Mouse (Mus musculus) neural tube, embryonic 13.5 days (tissue): ENCODE measurements around the gene Ank2. TPM values are rescaled to one million over a fixed set of nuclear protein-coding genes. Genes with fewer than 3 reads are reported as not detected.

Source experiments
- ATAC-seq: fragments of 200-750 bp; cut with Nextera tagmentation; 2 replicates; pipeline ENCODE4 v1.8.0; 2017; ENCODE audit warnings: low read depth, mild to moderate bottlenecking, moderate TSS enrichment, moderate library complexity
- H3K27ac ChIP-seq: fragments of 300-500 bp; sonication (generic); replicated peaks from 2 replicates; pipeline ENCODE4 v1.5.1; 2015; ENCODE audit warnings: moderate library complexity, mild to moderate bottlenecking, inconsistent platforms
- H3K27me3 ChIP-seq: fragments of 300-500 bp; sonication (generic); 2 replicates; pipeline ENCODE4 v1.6.1; 2015; ENCODE audit warnings: mild to moderate bottlenecking, inconsistent platforms
- H3K36me3 ChIP-seq: fragments of 300-500 bp; sonication (generic); 2 replicates; pipeline ENCODE4 v1.6.1; 2015; ENCODE audit warnings: mild to moderate bottlenecking, inconsistent platforms
- H3K4me1 ChIP-seq: fragments of 300-500 bp; sonication (generic); replicated peaks from 2 replicates; pipeline ENCODE4 v1.6.1; 2015; ENCODE audit warnings: inconsistent platforms
- H3K4me2 ChIP-seq: fragments of 300-500 bp; sonication (generic); 2 replicates; pipeline ENCODE4 v1.6.1; 2015; ENCODE audit warnings: inconsistent platforms, mild to moderate bottlenecking, moderate library complexity
- H3K4me3 ChIP-seq: fragments of 300-500 bp; sonication (generic); 2 replicates; pipeline ENCODE4 v1.5.1; 2015; ENCODE audit warnings: mild to moderate bottlenecking, inconsistent platforms
- H3K9ac ChIP-seq: fragments of 300-500 bp; sonication (generic); 2 replicates; pipeline ENCODE4 v1.6.1; 2015; ENCODE audit warnings: moderate library complexity, mild to moderate bottlenecking, inconsistent platforms
- H3K9me3 ChIP-seq: fragments of 300-500 bp; sonication (generic); 2 replicates; pipeline ENCODE4 v1.6.1; 2016; ENCODE audit warnings: inconsistent platforms
- WGBS: fragments of 180-500 bp; shearing (Covaris S2); methylation state at CpG from one replicate; pipeline ENCODE4 v1.1.7; 2015; 5-methylcytosine and 5-hydroxymethylcytosine counted together
- polyA plus RNA-seq: library from polyadenylated mRNA; unstranded; fragments of >200 nt; fragmentation: Nextera tagmentation; extraction: Ambion mirVana; gene quantifications from 2 replicates; pipeline ENCODE4 v1.2.1, GENCODE M21; 2015

Ank2 gene
- polyA plus RNA-seq, 1 experiment from 2014 or later, result 119 TPM

- Histone ChIP-seq H3K36me3 (no peaks in the 10 kb centered on the region), H3K27me3 (no peaks in the 10 kb centered on the region), H3K9ac (no peak overlapping the region), H3K4me3 (no peak overlapping the region), H3K4me2 (no peak overlapping the region), H3K9me3 (no peaks in the 10 kb centered on the region), H3K27ac (no peak overlapping the region; the same call in 1 of the 2 replicates), H3K4me1 (peaks cover 22% of the 10 kb centered on the region)
- 0 out of 2 replicates have a peak, but pooled peaks have one; percentile 25 for ATAC-seq
- WGBS, result 62% methylated on average over 4 of the region's 4 CpGs
Measured at GRCm38 (mm10) chr3:127367450-127367849, 131.7 kb downstream of the Ank2 start.

- peaks cover 35% of the 10 kb centered on the region for H3K4me1 ChIP-seq
- H3K9ac ChIP-seq, result no peak overlapping the region
- no peaks in the 10 kb centered on the region for H3K27me3 ChIP-seq
- H3K36me3 ChIP-seq, result no peaks in the 10 kb centered on the region
- no peak overlapping the region for H3K4me2 ChIP-seq
- H3K9me3 ChIP-seq, result no peaks in the 10 kb centered on the region
- WGBS, result 81% methylated on average over 15 of the region's 15 CpGs
- no peak for ATAC-seq
- no peak overlapping the region for H3K4me3 ChIP-seq
- peak overlapping the region; percentile 59 for H3K27ac ChIP-seq
Measured at GRCm38 (mm10) chr3:127363512-127363911, 135.6 kb downstream of the Ank2 start.

- no peak overlapping the region for H3K27ac ChIP-seq
- H3K9me3 ChIP-seq, result no peaks in the 10 kb centered on the region
- no peaks in the 10 kb centered on the region for H3K36me3 ChIP-seq
- WGBS, result 79% methylated on average over 9 of the region's 9 CpGs
- H3K9ac ChIP-seq, result no peak overlapping the region
- no peak for ATAC-seq
- peaks cover 34% of the 10 kb centered on the region for H3K4me1 ChIP-seq
- no peaks in the 10 kb centered on the region for H3K27me3 ChIP-seq
- no peak overlapping the region for H3K4me3 ChIP-seq
- no peak overlapping the region for H3K4me2 ChIP-seq
Measured at GRCm38 (mm10) chr3:127362611-127363393, 136.3 kb downstream of the Ank2 start.

- Histone ChIP-seq H3K4me2 (no peak overlapping the region), H3K9me3 (no peaks in the 10 kb centered on the region), H3K4me1 (peaks cover 29% of the 10 kb centered on the region), H3K27me3 (no peaks in the 10 kb centered on the region), H3K27ac (no peak overlapping the region; the same call in 1 of the 2 replicates), H3K4me3 (no peak overlapping the region), H3K36me3 (no peaks in the 10 kb centered on the region), H3K9ac (no peak overlapping the region)
- ATAC-seq, result no peak
- WGBS, result 54% methylated on average over 8 of the region's 8 CpGs
Measured at GRCm38 (mm10) chr3:127361846-127362245, 137.3 kb downstream of the Ank2 start.

GRCm38 (mm10) chr3:127361384-127361783 lies 137.8 kb downstream of the Ank2 start:
- Histone ChIP-seq H3K9me3 (no peaks in the 10 kb centered on the region), H3K4me1 (peaks cover 30% of the 10 kb centered on the region), H3K4me2 (no peak overlapping the region), H3K27ac (no peak overlapping the region; the same call in 1 of the 2 replicates), H3K27me3 (no peaks in the 10 kb centered on the region), H3K9ac (no peak overlapping the region), H3K36me3 (no peaks in the 10 kb centered on the region), H3K4me3 (no peak overlapping the region)
- ATAC-seq, result no peak
- WGBS, result 14% methylated on average over 5 of the region's 5 CpGs

GRCm38 (mm10) chr3:127355252-127355651 lies 143.9 kb downstream of the Ank2 start:
- Histone ChIP-seq H3K27ac (peak overlapping the region; percentile 38), H3K9ac (no peak overlapping the region), H3K4me1 (peaks cover 16% of the 10 kb centered on the region), H3K4me2 (no peak overlapping the region), H3K36me3 (no peaks in the 10 kb centered on the region), H3K27me3 (no peaks in the 10 kb centered on the region), H3K9me3 (no peaks in the 10 kb centered on the region), H3K4me3 (no peak overlapping the region)
- 37% methylated on average over 5 of the region's 5 CpGs for WGBS
- ATAC-seq, result peak; percentile 36; the same call in 1 of the 2 replicates

GRCm38 (mm10) chr3:127350602-127351362 lies 148.4 kb downstream of the Ank2 start:
- Histone ChIP-seq H3K27ac (no peak overlapping the region), H3K36me3 (no peaks in the 10 kb centered on the region), H3K4me3 (no peak overlapping the region), H3K27me3 (no peaks in the 10 kb centered on the region), H3K9ac (no peak overlapping the region), H3K4me2 (no peak overlapping the region), H3K4me1 (peaks cover 14% of the 10 kb centered on the region), H3K9me3 (0 out of 2 replicates have a peak, but pooled peaks cover 4% of the 10 kb centered on the region)
- no peak for ATAC-seq
- 81% methylated on average over 9 of the region's 9 CpGs for WGBS

- Histone ChIP-seq H3K9me3 (0 out of 2 replicates have a peak, but pooled peaks cover 4% of the 10 kb centered on the region), H3K4me1 (peaks cover 5% of the 10 kb centered on the region; the same call in 1 of the 2 replicates), H3K27me3 (no peaks in the 10 kb centered on the region), H3K9ac (no peak overlapping the region), H3K4me2 (no peak overlapping the region), H3K4me3 (no peak overlapping the region), H3K27ac (no peak overlapping the region), H3K36me3 (no peaks in the 10 kb centered on the region)
- ATAC-seq, result no peak
- 83% methylated on average over 7 of the region's 7 CpGs for WGBS
Measured at GRCm38 (mm10) chr3:127348926-127349325, 150.2 kb downstream of the Ank2 start.

GRCm38 (mm10) chr3:127345860-127346459 lies 153.2 kb downstream of the Ank2 start:
- no peak for ATAC-seq
- 58% methylated on average over 8 of the region's 8 CpGs for WGBS
- H3K4me2 ChIP-seq, result no peak overlapping the region
- H3K4me1 ChIP-seq, result peaks cover 5% of the 10 kb centered on the region; the same call in 1 of the 2 replicates
- 0 out of 2 replicates have a peak, but pooled peaks cover 4% of the 10 kb centered on the region for H3K9me3 ChIP-seq
- no peak overlapping the region for H3K4me3 ChIP-seq
- no peaks in the 10 kb centered on the region for H3K36me3 ChIP-seq
- no peaks in the 10 kb centered on the region for H3K27me3 ChIP-seq
- 0 out of 2 replicates have a peak overlapping the region, but pooled peaks have one; percentile 8 for H3K9ac ChIP-seq
- peak overlapping the region; percentile 43; the same call in 1 of the 2 replicates for H3K27ac ChIP-seq

GRCm38 (mm10) chr3:127341300-127341699 lies 157.8 kb downstream of the Ank2 start:
- no peak overlapping the region for H3K4me2 ChIP-seq
- H3K9ac ChIP-seq, result no peak overlapping the region
- 0 out of 2 replicates have a peak, but pooled peaks cover 4% of the 10 kb centered on the region for H3K4me1 ChIP-seq
- ATAC-seq, result no peak
- H3K4me3 ChIP-seq, result no peak overlapping the region
- H3K36me3 ChIP-seq, result no peaks in the 10 kb centered on the region
- no peaks in the 10 kb centered on the region for H3K9me3 ChIP-seq
- WGBS, result 84% methylated on average over 2 of the region's 2 CpGs
- no peaks in the 10 kb centered on the region for H3K27me3 ChIP-seq
- no peak overlapping the region for H3K27ac ChIP-seq

- Histone ChIP-seq H3K4me3 (no peak overlapping the region), H3K9me3 (no peaks in the 10 kb centered on the region), H3K4me2 (no peak overlapping the region), H3K36me3 (0 out of 2 replicates have a peak, but pooled peaks cover 5% of the 10 kb centered on the region), H3K27ac (no peak overlapping the region), H3K4me1 (no peaks in the 10 kb centered on the region), H3K9ac (no peak overlapping the region), H3K27me3 (no peaks in the 10 kb centered on the region)
- ATAC-seq, result no peak
- 87% methylated on average over 6 of the region's 6 CpGs for WGBS
Measured at GRCm38 (mm10) chr3:127334876-127335275, 164.3 kb downstream of the Ank2 start.

GRCm38 (mm10) chr3:127331562-127331961 lies 167.6 kb downstream of the Ank2 start:
- 93% methylated on average over 6 of the region's 6 CpGs for WGBS
- Histone ChIP-seq H3K9ac (no peak overlapping the region), H3K4me2 (no peak overlapping the region), H3K9me3 (no peaks in the 10 kb centered on the region), H3K4me3 (no peak overlapping the region), H3K27ac (no peak overlapping the region), H3K4me1 (0 out of 2 replicates have a peak, but pooled peaks cover 3% of the 10 kb centered on the region), H3K27me3 (no peaks in the 10 kb centered on the region), H3K36me3 (0 out of 2 replicates have a peak, but pooled peaks cover 5% of the 10 kb centered on the region)
- ATAC-seq, result no peak
